Mouse (Mus musculus): ENCODE measurements around the gene Med8. TPM values are rescaled to one million over a fixed set of nuclear protein-coding genes. Genes with fewer than 3 reads are reported as not detected.

The Med8 gene
- total RNA-seq, 2 experiments from 2014 or later = 63.6 to 72.5 TPM

GRCm38 (mm10) chr4:118457345-118457975 is 48.3 kb downstream of the Med8 start, which contains the start of gene Mpl:
Mpl (minus strand) TSS chr4:118457513.
- ATAC-seq (replicated peaks; ENCODE audit: low FRiP score, poor library complexity, severe bottlenecking) = no peak

DNA sequence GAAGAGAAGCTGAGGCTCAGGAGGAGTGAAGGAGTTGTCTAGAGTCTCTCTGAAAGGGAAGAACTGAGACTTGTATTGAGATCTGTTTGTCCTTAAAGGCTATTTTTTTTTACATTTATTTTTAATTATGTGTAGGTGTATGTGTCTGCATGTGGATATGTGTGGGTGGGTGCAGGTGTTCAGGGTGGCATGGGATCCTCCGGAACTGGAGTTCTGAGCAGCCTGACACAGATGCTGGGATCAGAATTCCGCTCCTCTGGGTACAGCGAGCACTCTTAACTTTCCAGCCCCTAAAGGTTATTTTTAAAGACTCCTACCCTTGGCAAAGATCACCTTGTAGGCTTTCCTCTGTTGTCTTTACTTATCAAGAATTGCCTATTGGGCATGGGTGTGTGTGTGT is 55.8 kb downstream of the Med8 start:
- ATAC-seq (replicated peaks; ENCODE audit: low FRiP score, poor library complexity, severe bottlenecking) = no peak

Other genes starting within 250 kb of the Med8 start
- 18.0 and 24.3 TPM in 2 replicates for gene Kdm4a, start 229.3 kb upstream of the Med8 start, total RNA-seq (2015; ENCODE audit: low replicate concordance)
- gene Kdm4a, start 229.3 kb upstream of the Med8 start, total RNA-seq (2017; ENCODE audit: low replicate concordance) = 42.5 and 62.1 TPM in 2 replicates
- 0.84 TPM in 1 of 2 replicates, not detected in the other for gene Ptprf, start 117.9 kb upstream of the Med8 start, total RNA-seq (2015; ENCODE audit: low replicate concordance)
- gene Ptprf, start 117.9 kb upstream of the Med8 start, total RNA-seq (2017; ENCODE audit: low replicate concordance) = 0.13 TPM in 1 of 2 replicates, not detected in the other
- 36.9 and 44.3 TPM in 2 replicates for gene Szt2, start 64 bp upstream of the Med8 start, total RNA-seq (2015; ENCODE audit: low replicate concordance)
- gene Szt2, start 64 bp upstream of the Med8 start, total RNA-seq (2017; ENCODE audit: low replicate concordance) = 18.2 and 33.9 TPM in 2 replicates
- gene Elovl1, start 18.8 kb downstream of the Med8 start, total RNA-seq (2015; ENCODE audit: low replicate concordance) = 25.6 and 56.6 TPM in 2 replicates
- gene Elovl1, start 18.8 kb downstream of the Med8 start, total RNA-seq (2017; ENCODE audit: low replicate concordance) = 33.8 and 46.0 TPM in 2 replicates
- 127 and 137 TPM in 2 replicates for gene Cdc20, start 28.0 kb downstream of the Med8 start, total RNA-seq (2015; ENCODE audit: low replicate concordance)
- 157 and 162 TPM in 2 replicates for gene Cdc20, start 28.0 kb downstream of the Med8 start, total RNA-seq (2017; ENCODE audit: low replicate concordance)
- 0.72 and 3.8 TPM in 2 replicates for gene Mpl, start 48.2 kb downstream of the Med8 start, total RNA-seq (2015; ENCODE audit: low replicate concordance)
- gene Mpl, start 48.2 kb downstream of the Med8 start, total RNA-seq (2017; ENCODE audit: low replicate concordance) = 0.77 TPM in 1 of 2 replicates, not detected in the other
- not detected in 2 replicates for gene Tie1, start 80.7 kb downstream of the Med8 start, total RNA-seq (2015; ENCODE audit: low replicate concordance)
- not detected in 2 replicates for gene Tie1, start 80.7 kb downstream of the Med8 start, total RNA-seq (2017; ENCODE audit: low replicate concordance)
- gene 2610528J11Rik, start 117.7 kb downstream of the Med8 start, total RNA-seq (2015; ENCODE audit: low replicate concordance) = not detected in 2 replicates
- not detected in 2 replicates for gene 2610528J11Rik, start 117.7 kb downstream of the Med8 start, total RNA-seq (2017; ENCODE audit: low replicate concordance)
- not detected in 2 replicates for gene Tmem125, start 134.7 kb downstream of the Med8 start, total RNA-seq (2015; ENCODE audit: low replicate concordance)
- gene Tmem125, start 134.7 kb downstream of the Med8 start, total RNA-seq (2017; ENCODE audit: low replicate concordance) = not detected in 2 replicates
- not detected in 2 replicates for gene Cfap57, start 211.4 kb downstream of the Med8 start, total RNA-seq (2015; ENCODE audit: low replicate concordance)
- gene Cfap57, start 211.4 kb downstream of the Med8 start, total RNA-seq (2017; ENCODE audit: low replicate concordance) = 0.08 and 0.64 TPM in 2 replicates
- gene Ebna1bp2, start 211.5 kb downstream of the Med8 start, total RNA-seq (2015; ENCODE audit: low replicate concordance) = 12.6 and 19.8 TPM in 2 replicates
- gene Ebna1bp2, start 211.5 kb downstream of the Med8 start, total RNA-seq (2017; ENCODE audit: low replicate concordance) = 13.7 and 29.0 TPM in 2 replicates
- not detected in 2 replicates for gene Olfr62, start 249.6 kb downstream of the Med8 start, total RNA-seq (2015; ENCODE audit: low replicate concordance)
- not detected in 2 replicates for gene Olfr62, start 249.6 kb downstream of the Med8 start, total RNA-seq (2017; ENCODE audit: low replicate concordance)